Mouse (Mus musculus) neutrophil, adult 5-6 weeks (primary cell): Measurements from ENCODE around the gene Bcam. TPM values are rescaled to one million over a fixed set of nuclear protein-coding genes. Genes with fewer than 3 reads are reported as not detected.
A peak's percentile ranks its signal among the peaks of the same experiment; 100 is the strongest.

Experiments
- ATAC-seq: fragments of 151-379, 151-347 bp; 2 replicates; pipeline ENCODE4 v1.8.0; 2017; ENCODE audit warnings: mild to moderate bottlenecking, moderate TSS enrichment; ENCODE audit not compliant: insufficient number of reproducible peaks, poor library complexity, low FRiP score, severe bottlenecking; ENCODE audit errors: extremely low read depth
- total RNA-seq: library from RNA; stranded (forward); fragments of 200-1000 nt; gene quantifications from 2 replicates; pipeline ENCODE4 v1.2.3, GENCODE M21; 2017

The Bcam gene
- total RNA-seq, 1 experiment from 2014 or later, result not detected

- ATAC-seq, result no peak
Measured at GRCm38 (mm10) chr7:19741329-19742031, 29.3 kb downstream of the Bcam start.

GRCm38 (mm10) chr7:19740269-19740668 lies 30.5 kb downstream of the Bcam start:
- ATAC-seq, result no peak

- ATAC-seq, result no peak
Measured at GRCm38 (mm10) chr7:19738771-19739170, 32.0 kb downstream of the Bcam start.

DNA sequence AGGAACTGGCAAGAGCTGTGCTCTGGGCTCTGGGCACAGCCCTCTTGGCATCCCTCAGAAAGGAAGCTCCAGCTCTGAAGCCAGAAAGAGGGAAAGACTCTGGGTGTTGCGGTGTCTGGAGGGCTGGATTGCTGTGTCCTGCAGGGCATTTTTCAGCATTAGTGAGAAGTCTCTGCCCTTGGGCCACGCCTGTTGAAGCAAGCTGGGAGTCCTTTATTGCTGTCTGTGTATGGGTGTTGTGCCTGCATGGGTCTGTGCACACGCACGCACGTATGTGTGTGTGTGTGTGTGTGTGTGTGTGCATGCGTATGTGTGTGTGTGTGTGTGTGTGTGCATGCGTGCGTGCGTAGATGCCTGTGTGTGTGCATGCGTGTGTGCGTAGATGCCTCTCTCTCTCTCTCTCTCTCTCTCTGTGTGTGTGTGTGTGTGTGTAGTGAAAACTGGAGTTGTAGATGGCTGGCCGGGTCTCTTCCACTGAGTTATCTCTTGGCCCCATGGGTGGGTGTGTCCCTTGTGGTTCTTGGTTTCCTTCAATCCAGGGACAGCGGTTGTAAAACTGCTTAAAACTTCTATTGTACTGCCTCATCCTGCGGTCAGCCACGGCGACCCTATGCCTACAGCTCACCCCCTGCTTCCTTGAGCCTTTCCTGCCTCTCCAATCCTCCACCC lies 34.3 kb downstream of the Bcam start:
- ATAC-seq, result no peak

GRCm38 (mm10) chr7:19734178-19734666 lies 36.6 kb downstream of the Bcam start:
- no peak for ATAC-seq

DNA sequence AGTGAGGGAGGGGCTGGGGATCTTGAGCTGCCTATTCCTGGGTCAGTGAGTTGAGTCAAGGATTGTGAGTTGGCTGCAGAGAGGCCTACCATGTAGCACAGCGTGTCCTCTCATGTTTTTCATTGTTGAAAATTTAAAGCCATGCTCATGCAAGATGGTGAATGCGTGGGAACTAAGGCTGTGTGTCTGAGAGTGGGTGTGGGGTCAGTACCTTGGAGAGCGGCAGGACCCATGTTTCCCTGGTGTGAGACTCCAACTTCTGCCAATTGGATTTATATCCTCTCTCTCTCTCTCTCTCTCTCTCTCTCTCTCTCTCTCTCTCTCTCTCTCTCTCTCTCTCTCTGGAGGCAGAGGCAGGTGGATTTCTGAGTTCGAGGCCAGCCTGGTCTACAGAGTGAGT lies 44.3 kb downstream of the Bcam start:
- ATAC-seq, result no peak

GRCm38 (mm10) chr7:19724167-19724566 lies 46.6 kb downstream of the Bcam start:
- no peak for ATAC-seq

DNA sequence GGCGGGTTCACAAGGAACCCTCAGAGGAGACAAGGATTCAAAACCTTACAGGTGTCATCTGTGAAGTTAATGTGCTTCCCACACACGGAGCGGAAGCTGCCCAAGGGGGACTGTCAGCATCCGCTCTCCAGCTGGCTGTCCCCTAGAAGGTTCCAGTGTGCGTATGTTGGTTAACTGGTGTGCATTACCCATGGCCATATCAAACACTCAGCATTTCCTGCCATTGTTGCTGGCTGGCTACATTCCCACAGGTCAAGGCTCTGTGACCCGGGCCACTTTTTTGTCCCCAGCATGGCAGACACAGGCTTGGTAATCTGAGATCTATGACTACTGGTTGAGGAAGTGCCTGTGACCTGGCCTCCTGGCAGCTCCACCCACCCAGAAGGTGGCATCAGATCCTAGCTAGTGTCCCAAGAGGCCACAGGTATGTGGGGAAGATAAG lies 48.0 kb downstream of the Bcam start:
- no peak for ATAC-seq

DNA sequence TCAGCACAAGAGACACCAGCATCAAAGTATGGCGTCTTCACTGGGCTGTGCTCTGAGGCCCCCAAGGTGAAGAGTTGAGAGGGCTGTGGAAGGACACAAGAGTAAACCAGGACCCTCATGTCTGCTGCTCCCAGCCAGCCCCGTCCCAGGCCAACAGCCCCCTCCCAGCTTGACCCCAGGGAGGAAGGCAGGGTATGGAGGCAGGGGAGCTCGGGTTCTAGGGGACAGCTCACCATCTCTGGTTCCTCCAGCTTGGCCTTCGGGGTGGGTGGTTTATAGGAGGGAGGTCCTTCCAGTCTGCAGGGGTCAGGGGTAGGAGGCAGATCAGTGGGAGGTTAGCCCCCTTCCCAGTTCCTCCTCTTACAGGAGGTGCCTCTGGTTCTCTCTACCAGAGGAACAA lies 51.6 kb downstream of the Bcam start:
- ATAC-seq, result no peak

- ATAC-seq, result no peak
Measured at GRCm38 (mm10) chr7:19718297-19718952, 52.4 kb downstream of the Bcam start.

DNA sequence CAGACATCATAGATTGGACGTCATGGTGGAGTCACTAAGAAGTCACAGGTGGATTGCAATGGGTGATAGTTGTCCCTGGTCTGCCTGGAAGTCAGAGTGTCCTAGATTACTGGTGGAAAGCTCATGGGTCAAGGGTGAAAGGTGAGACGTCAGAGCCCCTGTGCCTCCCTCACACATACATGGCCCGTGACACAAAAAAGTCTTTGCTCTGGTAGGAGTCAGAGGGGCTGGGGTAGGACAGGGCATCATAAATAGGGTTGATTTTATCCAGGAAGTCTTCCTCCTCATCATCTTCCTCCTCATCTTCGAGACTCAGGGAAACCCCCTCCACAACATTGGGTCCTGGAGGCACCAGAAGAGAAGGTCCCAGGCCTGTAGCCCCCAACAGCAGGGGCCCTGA lies 53.5 kb downstream of the Bcam start:
- ATAC-seq, result no peak

GRCm38 (mm10) chr7:19716822-19717221 lies 54.0 kb downstream of the Bcam start:
- no peak for ATAC-seq

DNA sequence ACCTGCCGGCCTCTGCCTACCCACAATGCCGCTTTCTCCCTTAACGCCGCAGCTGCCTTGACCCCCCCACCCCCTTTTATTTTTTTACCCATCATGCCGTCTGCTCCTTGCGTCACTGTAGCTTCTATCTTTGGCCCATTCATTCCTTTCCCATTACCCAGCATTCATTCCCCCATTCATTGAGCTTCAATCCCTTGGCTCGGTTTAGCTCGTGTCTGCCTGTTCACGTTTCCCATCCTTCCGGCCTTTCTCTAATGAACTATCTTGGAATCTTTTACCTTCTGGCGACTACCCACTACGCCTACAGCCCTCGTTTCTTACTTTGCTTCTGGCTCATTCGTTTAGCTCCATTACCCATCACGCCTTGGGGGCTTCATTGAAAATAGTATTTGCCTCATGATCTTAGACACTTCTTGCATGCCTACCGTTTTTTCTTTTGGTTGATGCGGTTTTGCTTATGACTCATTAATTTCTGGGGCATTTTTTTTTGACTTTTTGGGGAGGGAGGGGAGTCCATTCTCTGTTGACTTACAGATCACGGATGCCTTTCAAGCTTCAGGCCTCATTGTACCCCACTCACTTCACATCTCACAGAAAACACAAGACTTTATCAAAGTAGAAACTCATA lies 54.6 kb downstream of the Bcam start:
- ATAC-seq, result no peak

- ATAC-seq, result peak; percentile 89
Measured at GRCm38 (mm10) chr7:19715239-19716054, 55.4 kb downstream of the Bcam start, which contains the start of gene Tomm40. TSS of gene Tomm40 (minus strand) at chr7:19715438.

DNA sequence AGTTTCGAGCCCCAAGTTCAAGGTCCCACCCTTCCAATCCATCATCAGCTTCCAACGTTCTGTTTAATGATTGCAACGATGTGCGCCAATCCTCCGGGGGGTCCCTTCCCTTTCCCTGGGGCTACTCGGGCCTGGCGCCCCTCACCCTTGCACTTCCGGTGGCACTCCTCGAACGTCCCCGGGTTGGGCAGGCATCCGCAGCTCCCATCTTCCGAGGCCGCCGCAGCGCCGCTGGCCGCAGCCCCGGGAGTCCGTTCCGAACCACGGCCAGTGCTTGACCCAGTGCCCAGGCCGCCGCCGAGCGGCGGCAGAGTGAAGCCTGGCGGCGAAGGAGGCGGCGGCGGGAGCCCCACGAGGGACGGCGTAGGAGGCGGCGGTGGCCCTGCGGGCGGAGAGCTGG lies 56.0 kb downstream of the Bcam start:
- no peak for ATAC-seq

GRCm38 (mm10) chr7:19713598-19713997 lies 57.2 kb downstream of the Bcam start:
- ATAC-seq, result no peak

DNA sequence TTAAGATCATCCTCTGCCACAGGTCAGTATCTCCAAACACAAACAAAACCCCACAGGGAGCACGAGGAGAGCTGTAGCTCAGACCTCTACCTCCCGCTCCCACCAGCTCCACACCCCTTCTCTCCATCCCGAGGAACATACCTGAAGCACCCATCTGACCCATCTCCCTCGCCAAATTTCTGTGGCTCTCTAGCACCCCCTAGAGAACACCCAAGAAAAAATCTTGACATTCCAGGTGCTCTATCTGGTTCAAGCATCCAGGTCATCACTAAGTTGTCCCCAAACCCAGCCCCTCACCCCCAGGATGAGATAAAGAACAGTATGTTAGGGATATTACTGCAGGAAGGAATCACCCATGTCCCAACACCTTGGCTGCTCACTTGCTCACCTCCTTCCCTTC lies 57.6 kb downstream of the Bcam start:
- no peak for ATAC-seq

DNA sequence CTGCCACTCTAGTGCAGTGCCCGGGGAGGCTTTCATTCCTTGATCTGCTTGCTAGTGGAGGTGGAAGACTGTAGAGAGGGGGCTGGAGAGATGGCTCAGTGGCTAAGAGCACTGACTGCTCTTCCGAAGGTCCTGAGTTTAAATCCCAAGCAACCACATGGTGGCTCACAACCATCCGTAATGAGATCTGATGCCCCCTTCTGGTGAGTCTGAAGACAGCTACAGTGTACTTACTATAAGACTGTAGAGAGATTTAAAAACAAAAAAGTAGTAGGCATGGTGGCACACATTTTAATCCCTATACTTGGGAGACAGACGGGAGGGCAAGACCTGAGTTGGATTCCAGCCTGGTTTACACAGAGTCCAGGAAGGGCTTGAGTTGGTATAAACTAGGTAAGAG lies 58.4 kb downstream of the Bcam start:
- no peak for ATAC-seq

GRCm38 (mm10) chr7:19710650-19711049 lies 60.2 kb downstream of the Bcam start:
- no peak for ATAC-seq
